Mouse (Mus musculus): ENCODE measurements around the gene Tomm70a. TPM values are rescaled to one million over a fixed set of nuclear protein-coding genes. Genes with fewer than 3 reads are reported as not detected.

The Tomm70a gene
- total and polyA plus RNA-seq, 3 experiments: 97.4 to 162 (median 123) TPM

GRCm38 (mm10) chr16:57130752-57131400, 9.4 kb downstream of the Tomm70a start:
- Histone ChIP-seq H3K4me3 (ENCODE audit: control insufficient read depth in 1 of 2, insufficient read depth in 1 of 2, low read depth in 2 of 2, low read length in 2 of 2) (no peak overlapping the region), H3K79me2 (ENCODE audit: control insufficient read depth, insufficient read depth, low read length, poor library complexity) (peaks cover 64% of the 10 kb centered on the region), H3K27ac (ENCODE audit: control insufficient read depth, low read depth, low read length) (no peak overlapping the region), H3K9ac (ENCODE audit: control insufficient read depth, low read depth, low read length, poor library complexity, severe bottlenecking) (no peak overlapping the region), H3K36me3 (ENCODE audit: control insufficient read depth in 1 of 2, insufficient read depth in 2 of 2, low read length in 2 of 2) (peaks cover 26 to 56% of the 10 kb centered on the region in 2 experiments), H3K27me3 (ENCODE audit: control insufficient read depth in 1 of 2, insufficient read depth in 2 of 2, low read length in 2 of 2) (no peaks in the 10 kb centered on the region), H3K4me1 (ENCODE audit: control insufficient read depth in 1 of 2, insufficient read depth in 2 of 2, low read length in 2 of 2) (peaks cover 3 to 4% of the 10 kb centered on the region in 2 experiments), H3K9me3 (replicated peaks; ENCODE audit: insufficient read depth, low read length) (no peaks in the 10 kb centered on the region)
- no peak for DNase-seq (ENCODE audit: low read depth, low spot score)
- TF ChIP-seq RCOR1 (IDR thresholded peaks at IDR 0.05; ENCODE audit: low read depth, low read length): no peak

GRCm38 (mm10) chr16:57131544-57131943, 10.0 kb downstream of the Tomm70a start:
- H3K9ac ChIP-seq (ENCODE audit: control insufficient read depth, low read depth, low read length, poor library complexity, severe bottlenecking): no peak overlapping the region
- H3K36me3 ChIP-seq (ENCODE audit: control insufficient read depth in 1 of 2, insufficient read depth in 2 of 2, low read length in 2 of 2): peaks cover 32 to 58% of the 10 kb centered on the region in 2 experiments
- TF ChIP-seq USF1 (IDR thresholded peaks at IDR 0.05; ENCODE audit: low read depth, low read length) (no peak), MYC (IDR thresholded peaks at IDR 0.05; ENCODE audit: low read depth, low read length) (no peak), HCFC1 (IDR thresholded peaks at IDR 0.05; ENCODE audit: low read depth, low read length) (no peak), EP300 (IDR thresholded peaks at IDR 0.05; ENCODE audit: low read depth in 1 of 2, low read length in 2 of 2) (no peak)
- H3K27me3 ChIP-seq (ENCODE audit: control insufficient read depth in 1 of 2, insufficient read depth in 2 of 2, low read length in 2 of 2): no peaks in the 10 kb centered on the region
- H3K9me3 ChIP-seq (replicated peaks; ENCODE audit: insufficient read depth, low read length): no peaks in the 10 kb centered on the region
- H3K4me3 ChIP-seq (ENCODE audit: control insufficient read depth in 1 of 2, insufficient read depth in 1 of 2, low read depth in 2 of 2, low read length in 2 of 2): no peak overlapping the region
- H3K79me2 ChIP-seq (ENCODE audit: control insufficient read depth, insufficient read depth, low read length, poor library complexity): peaks cover 59% of the 10 kb centered on the region
- H3K4me1 ChIP-seq (ENCODE audit: control insufficient read depth in 1 of 2, insufficient read depth in 2 of 2, low read length in 2 of 2): peaks cover 3 to 7% of the 10 kb centered on the region in 2 experiments
- H3K27ac ChIP-seq (ENCODE audit: control insufficient read depth, low read depth, low read length): no peak overlapping the region
- DNase-seq (ENCODE audit: low read depth, low spot score): no peak

GRCm38 (mm10) chr16:57132326-57132725, 10.8 kb downstream of the Tomm70a start:
- Histone ChIP-seq H3K27me3 (ENCODE audit: control insufficient read depth in 1 of 2, insufficient read depth in 2 of 2, low read length in 2 of 2) (no peaks in the 10 kb centered on the region), H3K9me3 (replicated peaks; ENCODE audit: insufficient read depth, low read length) (no peaks in the 10 kb centered on the region), H3K4me3 (ENCODE audit: control insufficient read depth in 1 of 2, insufficient read depth in 1 of 2, low read depth in 2 of 2, low read length in 2 of 2) (no peak overlapping the region), H3K4me1 (ENCODE audit: control insufficient read depth in 1 of 2, insufficient read depth in 2 of 2, low read length in 2 of 2) (peaks cover 3 to 14% of the 10 kb centered on the region in 2 experiments), H3K36me3 (ENCODE audit: control insufficient read depth in 1 of 2, insufficient read depth in 2 of 2, low read length in 2 of 2) (peaks cover 37 to 57% of the 10 kb centered on the region in 2 experiments), H3K79me2 (ENCODE audit: control insufficient read depth, insufficient read depth, low read length, poor library complexity) (peaks cover 54% of the 10 kb centered on the region), H3K9ac (ENCODE audit: control insufficient read depth, low read depth, low read length, poor library complexity, severe bottlenecking) (no peak overlapping the region), H3K27ac (ENCODE audit: control insufficient read depth, low read depth, low read length) (no peak overlapping the region)
- TF ChIP-seq ZC3H11A (IDR thresholded peaks at IDR 0.05; ENCODE audit: low read depth, low read length) (no peak), CTCF (IDR thresholded peaks at IDR 0.05 in 2 of 3, conservative IDR thresholded peaks at IDR 0.05 in 1 of 3; ENCODE audit: control insufficient read depth in 1 of 3, insufficient read depth in 1 of 3, low read depth in 2 of 3, low read length in 3 of 3, poor library complexity in 1 of 3, severe bottlenecking in 1 of 3) (no peak), SMC3 (IDR thresholded peaks at IDR 0.05; ENCODE audit: low read depth, low read length) (no peak)
- DNase-seq (ENCODE audit: low read depth, low spot score): no peak

- no peak for DNase-seq (ENCODE audit: low read depth, low spot score)
- H3K27ac ChIP-seq (ENCODE audit: control insufficient read depth, low read depth, low read length): no peak overlapping the region
- H3K4me3 ChIP-seq (ENCODE audit: control insufficient read depth in 1 of 2, insufficient read depth in 1 of 2, low read depth in 2 of 2, low read length in 2 of 2): no peak overlapping the region
- H3K9me3 ChIP-seq (replicated peaks; ENCODE audit: insufficient read depth, low read length): no peaks in the 10 kb centered on the region
- no peak overlapping the region for H3K9ac ChIP-seq (ENCODE audit: control insufficient read depth, low read depth, low read length, poor library complexity, severe bottlenecking)
- TF ChIP-seq MYC (IDR thresholded peaks at IDR 0.05; ENCODE audit: low read depth, low read length): no peak
- TF ChIP-seq POLR2AphosphoS5 (IDR thresholded peaks at IDR 0.05; ENCODE audit: borderline replicate concordance, low read depth, low read length): no peak
- no peak for TF ChIP-seq RAD21 (IDR thresholded peaks at IDR 0.05; ENCODE audit: low read depth, low read length)
- TF ChIP-seq EP300 (IDR thresholded peaks at IDR 0.05; ENCODE audit: low read depth in 1 of 2, low read length in 2 of 2): no peak
- H3K36me3 ChIP-seq (ENCODE audit: control insufficient read depth in 1 of 2, insufficient read depth in 2 of 2, low read length in 2 of 2): peaks cover 47 to 52% of the 10 kb centered on the region in 2 experiments
- no peaks in the 10 kb centered on the region for H3K27me3 ChIP-seq (ENCODE audit: control insufficient read depth in 1 of 2, insufficient read depth in 2 of 2, low read length in 2 of 2)
- H3K4me1 ChIP-seq (ENCODE audit: control insufficient read depth in 1 of 2, insufficient read depth in 2 of 2, low read length in 2 of 2): peaks cover 0 to 17% of the 10 kb centered on the region in 2 experiments
- H3K79me2 ChIP-seq (ENCODE audit: control insufficient read depth, insufficient read depth, low read length, poor library complexity): peaks cover 44% of the 10 kb centered on the region
Observed at GRCm38 (mm10) chr16:57133611-57134010, 12.1 kb downstream of the Tomm70a start.
